Mouse (Mus musculus) myocyte (in vitro differentiated cells): ENCODE measurements at regions not wholly inside any gene's neighbourhood (a gene's known extent, or its start where the extent isn't known, plus 50 kb on each side); places are given as distances from the start of the nearest gene placed in this dataset.

Source experiments
- H3K27me3 ChIP-seq: one replicate; pipeline ENCODE4 v1.6.1; 2011; ENCODE audit not compliant: control insufficient read depth, insufficient read depth, insufficient read length
- H3K36me3 ChIP-seq: one replicate; pipeline ENCODE4 v1.6.1; 2011; ENCODE audit not compliant: control insufficient read depth, insufficient read depth
- H3K4me2 ChIP-seq: one replicate; pipeline ENCODE4 v1.6.1; 2011; ENCODE audit warnings: low read depth, control low read depth
- H3K4me3 ChIP-seq: one replicate; pipeline ENCODE4 v1.5.1; 2011; ENCODE audit warnings: mild to moderate bottlenecking, control low read depth, moderate library complexity
- H3K79me2 ChIP-seq: one replicate; pipeline ENCODE4 v1.6.1; 2011; ENCODE audit not compliant: control insufficient read depth, insufficient read depth
- H3ac ChIP-seq: one replicate; pipeline ENCODE4 v1.6.1; 2011; ENCODE audit not compliant: control insufficient read depth, insufficient read length
- CEBPB ChIP-seq: IDR thresholded peaks from 2 replicates; pipeline ENCODE4 v1.6.1; 2011; ENCODE audit warnings: mild to moderate bottlenecking, moderate library complexity; ENCODE audit not compliant: poor library complexity, insufficient read depth, severe bottlenecking
- E2F4 ChIP-seq: IDR thresholded peaks from one replicate; pipeline ENCODE4 v1.6.1; 2011; ENCODE audit warnings: mild to moderate bottlenecking, control low read depth, moderate library complexity; ENCODE audit not compliant: insufficient read depth
- MAX ChIP-seq: IDR thresholded peaks from one replicate; pipeline ENCODE4 v1.6.1; 2011; ENCODE audit warnings: low read depth, mild to moderate bottlenecking, control low read depth
- MYOD1 ChIP-seq, 3 experiments: IDR thresholded peaks; one replicate each; pipeline ENCODE4 v1.6.1; 2011; ENCODE audit warnings: control low read depth in 2 of 3, low read depth in 2 of 3, mild to moderate bottlenecking in 2 of 3, moderate library complexity in 1 of 3; ENCODE audit not compliant: insufficient read length in 2 of 3, control insufficient read depth in 1 of 3
- MYOG ChIP-seq, 3 experiments: IDR thresholded peaks; one replicate each; pipeline ENCODE4 v1.6.1; 2011; ENCODE audit warnings: control low read depth in 2 of 3, low read depth in 2 of 3, mild to moderate bottlenecking in 2 of 3; ENCODE audit not compliant: insufficient read length in 2 of 3, control insufficient read depth in 1 of 3, insufficient read depth in 1 of 3
- POLR2A ChIP-seq: IDR thresholded peaks from one replicate; pipeline ENCODE4 v1.6.1; 2011; ENCODE audit warnings: low read depth, mild to moderate bottlenecking, control low read depth, moderate library complexity; ENCODE audit not compliant: insufficient read length
- POLR2AphosphoS2 ChIP-seq: IDR thresholded peaks from one replicate; pipeline ENCODE4 v1.6.1; 2011; ENCODE audit warnings: low read depth, control low read depth; ENCODE audit not compliant: insufficient read length
- REST ChIP-seq: IDR thresholded peaks from one replicate; pipeline ENCODE4 v1.6.1; 2011; ENCODE audit warnings: mild to moderate bottlenecking, control low read depth, moderate library complexity; ENCODE audit not compliant: insufficient read depth, insufficient read length
- SRF ChIP-seq: IDR thresholded peaks from one replicate; pipeline ENCODE4 v1.6.1; 2011; ENCODE audit warnings: low read depth; ENCODE audit not compliant: control insufficient read depth, insufficient read length
- TCF12 ChIP-seq: IDR thresholded peaks from one replicate; pipeline ENCODE4 v1.6.1; 2011; ENCODE audit warnings: mild to moderate bottlenecking, control low read depth; ENCODE audit not compliant: poor library complexity, insufficient read depth, severe bottlenecking
- TCF3 ChIP-seq: IDR thresholded peaks from one replicate; pipeline ENCODE4 v1.6.1; 2011; ENCODE audit warnings: low read depth, control low read depth; ENCODE audit not compliant: insufficient read length
- USF1 ChIP-seq: IDR thresholded peaks from one replicate; pipeline ENCODE4 v1.6.1; 2011; ENCODE audit warnings: low read depth, mild to moderate bottlenecking, control low read depth, moderate library complexity

DNA sequence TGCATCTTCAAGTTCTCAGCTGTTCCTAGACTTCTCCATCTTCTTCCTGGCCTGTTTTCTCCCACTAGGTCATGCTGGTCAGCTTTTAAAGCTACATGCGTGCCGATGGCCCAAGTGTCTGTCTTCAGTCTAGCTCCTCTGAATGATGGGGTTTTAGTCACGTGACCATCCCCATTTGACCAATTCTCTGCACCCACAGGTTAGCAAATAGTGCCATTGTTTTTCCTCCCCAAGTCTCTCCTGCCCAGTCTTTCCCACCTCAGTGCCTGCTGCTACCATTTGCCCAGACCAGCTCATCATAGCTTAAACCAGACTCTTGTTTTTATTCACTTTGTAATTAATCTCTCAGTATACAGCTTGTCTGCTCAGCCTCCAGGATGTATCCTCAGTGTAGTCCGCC lies 62.3 kb downstream of the Zfp706 start:
- Histone ChIP-seq H3K79me2 (no peaks in the 10 kb centered on the region), H3K4me3 (no peak overlapping the region), H3K36me3 (no peaks in the 10 kb centered on the region), H3ac (no peak overlapping the region), H3K27me3 (no peaks in the 10 kb centered on the region), H3K4me2 (no peak overlapping the region)
- TF ChIP-seq USF1 (peak; percentile 48), POLR2A (no peak), MYOG (IDR thresholded peaks at IDR 0.05; ENCODE audit: control insufficient read depth in 1 of 3, insufficient read depth in 1 of 3, insufficient read length in 2 of 3, low read depth in 2 of 3) (no peak)

DNA sequence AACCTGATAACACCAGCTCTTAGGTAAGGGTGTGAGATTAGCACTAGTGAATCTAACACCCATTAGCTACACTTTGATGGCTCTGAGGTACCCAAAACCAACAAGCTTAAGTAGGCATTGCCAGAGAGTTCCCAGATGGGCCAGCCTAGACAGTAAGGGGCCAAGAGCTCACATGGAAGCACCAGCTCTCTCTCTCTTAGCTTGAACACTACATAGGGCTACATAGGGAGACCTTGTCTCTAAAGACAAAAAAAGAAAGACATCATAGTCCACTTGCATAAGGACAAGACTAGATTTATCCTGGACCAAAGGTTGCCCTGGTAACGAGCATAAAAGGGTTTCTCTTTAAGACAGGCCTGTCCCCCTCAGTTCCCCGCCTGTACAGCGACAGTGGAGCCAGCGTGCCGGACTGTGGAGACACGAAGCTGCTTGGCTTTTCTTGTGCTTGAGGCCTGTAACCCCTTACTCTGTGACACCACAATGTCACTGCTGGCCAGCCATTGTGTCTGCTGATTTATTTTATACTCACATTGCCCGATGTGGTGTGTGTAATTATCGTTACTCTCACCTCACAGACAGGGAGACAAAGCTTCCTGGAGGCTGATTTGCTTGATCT lies 62.9 kb downstream of the Zfp706 start:
- Histone ChIP-seq H3K36me3 (no peaks in the 10 kb centered on the region), H3K4me3 (no peak overlapping the region), H3K79me2 (no peaks in the 10 kb centered on the region), H3K4me2 (no peak overlapping the region), H3K27me3 (no peaks in the 10 kb centered on the region), H3ac (no peak overlapping the region)
- TF ChIP-seq MAX (no peak), POLR2AphosphoS2 (no peak), E2F4 (no peak), CEBPB (no peak), SRF (no peak), MYOG (IDR thresholded peaks at IDR 0.05; ENCODE audit: control insufficient read depth in 1 of 3, insufficient read depth in 1 of 3, insufficient read length in 2 of 3, low read depth in 2 of 3) (no peak), USF1 (no peak), REST (no peak), MYOD1 (IDR thresholded peaks at IDR 0.05; ENCODE audit: control insufficient read depth in 1 of 3, insufficient read length in 2 of 3, low read depth in 2 of 3) (no peak), TCF3 (no peak), POLR2A (no peak), TCF12 (no peak)

DNA sequence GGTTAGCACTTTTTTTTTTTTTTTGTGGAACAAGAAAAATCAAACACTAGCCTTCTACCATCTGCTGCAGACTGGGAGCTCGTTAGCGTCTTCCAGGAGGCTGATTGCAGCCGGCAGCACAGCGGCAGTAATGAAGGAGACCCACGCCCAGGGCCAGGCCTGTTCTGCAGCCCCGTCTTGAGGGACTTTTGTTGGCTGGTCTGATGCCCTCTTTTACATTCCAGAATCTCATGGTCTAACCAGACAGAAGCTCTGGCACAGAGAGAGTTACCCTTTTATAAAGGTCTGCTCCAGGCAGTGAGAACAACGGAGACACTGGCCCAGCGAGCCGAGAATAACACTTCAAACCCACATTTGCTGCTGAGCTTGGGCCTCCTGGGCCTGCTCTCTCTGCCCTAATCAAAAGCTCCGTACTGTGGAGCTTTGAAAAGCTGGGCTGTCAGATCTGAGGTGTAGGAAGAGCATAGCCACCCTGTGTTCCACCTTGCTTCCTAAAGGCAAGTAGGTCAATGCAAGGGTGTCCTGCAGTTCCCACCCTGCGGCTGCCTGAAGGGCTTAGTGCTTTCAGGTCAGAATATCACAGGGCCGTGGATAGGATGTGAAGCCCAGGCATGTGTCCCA lies 64.0 kb downstream of the Zfp706 start:
- no peak for TF ChIP-seq MYOG (IDR thresholded peaks at IDR 0.05; ENCODE audit: control insufficient read depth in 1 of 3, insufficient read depth in 1 of 3, insufficient read length in 2 of 3, low read depth in 2 of 3)
- TF ChIP-seq POLR2A, result no peak
- no peak for TF ChIP-seq TCF12
- no peak for TF ChIP-seq POLR2AphosphoS2
- no peak for TF ChIP-seq MAX
- TF ChIP-seq MYOD1 (IDR thresholded peaks at IDR 0.05; ENCODE audit: control insufficient read depth in 1 of 3, insufficient read length in 2 of 3, low read depth in 2 of 3), result no peak
- Histone ChIP-seq H3K79me2 (no peaks in the 10 kb centered on the region), H3K27me3 (no peaks in the 10 kb centered on the region), H3K4me2 (no peak overlapping the region), H3ac (no peak overlapping the region), H3K36me3 (no peaks in the 10 kb centered on the region), H3K4me3 (no peak overlapping the region)

DNA sequence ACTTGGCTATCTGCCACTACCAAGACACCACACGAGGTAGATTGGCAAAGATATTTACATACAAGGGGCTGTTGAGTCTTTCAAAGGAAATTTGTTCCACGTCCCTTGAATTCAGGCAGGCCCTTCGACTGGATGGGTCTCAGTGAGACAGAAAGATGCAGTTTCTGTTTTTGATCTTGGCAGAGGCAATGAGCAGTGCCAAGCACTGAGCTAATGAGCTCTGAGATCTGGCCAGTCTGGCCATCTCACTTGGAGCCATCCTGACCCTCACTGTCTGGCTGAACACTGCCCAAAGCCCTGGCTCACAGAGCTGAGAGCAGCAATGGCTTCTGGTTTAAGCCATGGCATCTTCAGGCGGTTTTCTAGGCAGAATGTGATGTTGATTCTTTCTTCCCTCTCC lies 65.3 kb downstream of the Zfp706 start:
- Histone ChIP-seq H3K27me3 (no peaks in the 10 kb centered on the region), H3K36me3 (no peaks in the 10 kb centered on the region), H3K4me3 (no peak overlapping the region), H3K4me2 (no peak overlapping the region), H3ac (no peak overlapping the region), H3K79me2 (no peaks in the 10 kb centered on the region)
- TF ChIP-seq TCF12, result no peak
- TF ChIP-seq REST, result no peak
- no peak for TF ChIP-seq POLR2A
- TF ChIP-seq MAX, result no peak
- TF ChIP-seq POLR2AphosphoS2, result no peak
- no peak for TF ChIP-seq E2F4
- TF ChIP-seq TCF3, result no peak
- TF ChIP-seq SRF, result no peak
- TF ChIP-seq MYOD1 (IDR thresholded peaks at IDR 0.05; ENCODE audit: control insufficient read depth in 1 of 3, insufficient read length in 2 of 3, low read depth in 2 of 3), result no peak
- no peak for TF ChIP-seq CEBPB
- TF ChIP-seq USF1, result no peak
- TF ChIP-seq MYOG (IDR thresholded peaks at IDR 0.05; ENCODE audit: control insufficient read depth in 1 of 3, insufficient read depth in 1 of 3, insufficient read length in 2 of 3, low read depth in 2 of 3), result no peak

- no peaks in the 10 kb centered on the region for H3K79me2 ChIP-seq
- H3ac ChIP-seq, result no peak overlapping the region
- TF ChIP-seq POLR2AphosphoS2 (no peak), USF1 (no peak), REST (no peak), TCF12 (no peak), POLR2A (no peak), MYOD1 (IDR thresholded peaks at IDR 0.05; ENCODE audit: control insufficient read depth in 1 of 3, insufficient read length in 2 of 3, low read depth in 2 of 3) (no peak), SRF (no peak), TCF3 (no peak), E2F4 (no peak), CEBPB (no peak), MYOG (IDR thresholded peaks at IDR 0.05; ENCODE audit: control insufficient read depth in 1 of 3, insufficient read depth in 1 of 3, insufficient read length in 2 of 3, low read depth in 2 of 3) (no peak), MAX (no peak)
- H3K4me3 ChIP-seq, result no peak overlapping the region
- H3K4me2 ChIP-seq, result no peak overlapping the region
- no peaks in the 10 kb centered on the region for H3K36me3 ChIP-seq
- H3K27me3 ChIP-seq, result no peaks in the 10 kb centered on the region
Measured at GRCm38 (mm10) chr15:36941741-36942140, 65.8 kb downstream of the Zfp706 start.
